Mouse (Mus musculus) adrenal gland (tissue): Measurements from ENCODE around the gene Gad1.

Experiments used
- intact Hi-C: fragments of 180-260 bp; cut with DNase I; formaldehyde crosslinking; loops from one replicate; pipeline ENCODE4 v1.15.1; 2025

Gad1 gene

DNA sequence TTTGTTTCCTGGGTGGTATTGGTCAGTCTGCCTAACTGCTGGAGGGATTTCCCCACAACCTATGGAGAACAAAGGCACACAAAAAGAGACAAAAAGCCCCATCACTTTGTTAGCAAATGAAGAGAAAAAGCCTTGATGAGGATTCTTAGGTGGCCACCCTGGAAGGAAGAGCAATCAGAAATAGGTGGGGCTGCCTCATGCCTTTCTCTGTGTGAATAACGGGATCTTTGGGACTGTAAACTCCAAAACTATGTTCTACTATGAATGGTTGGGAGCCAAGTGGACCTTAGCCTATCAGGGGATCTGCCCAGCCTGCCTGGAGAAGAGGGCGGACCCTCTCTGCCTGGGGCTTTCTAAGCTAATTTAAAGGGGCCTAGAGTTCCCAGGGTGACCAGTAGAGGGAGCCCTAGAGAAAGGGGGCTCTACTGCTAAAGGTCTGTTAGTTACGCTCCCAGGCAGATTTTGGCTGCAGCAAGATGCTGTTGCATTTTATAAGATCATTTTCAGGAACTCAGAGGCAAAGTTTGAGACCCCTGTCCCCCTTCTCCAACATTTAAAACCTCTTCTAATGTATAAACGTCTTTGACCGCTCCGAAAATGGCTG lies 66.5 kb downstream of the Gad1 start:
- intact Hi-C loops = no loop called here

DNA sequence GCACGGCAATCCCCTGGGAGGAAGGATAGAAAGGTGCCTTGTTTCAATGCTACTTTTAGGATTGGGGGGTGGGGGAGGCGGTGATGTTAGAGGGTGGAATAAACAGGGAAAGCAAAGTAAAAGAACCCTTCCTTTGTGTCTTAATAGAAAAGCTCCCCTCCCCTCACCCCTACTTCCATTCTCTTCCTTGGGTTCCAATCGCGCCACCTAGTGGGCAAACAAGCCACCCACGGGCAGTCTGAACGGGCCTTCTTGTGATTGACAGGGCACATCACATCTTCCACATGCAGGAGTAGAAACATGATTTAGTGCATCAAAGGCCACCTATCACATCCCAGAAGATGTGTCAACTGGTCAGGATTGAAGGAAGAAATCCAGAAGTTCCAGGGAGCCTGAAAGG lies 67.4 kb downstream of the Gad1 start:
- intact Hi-C loops = no loop called here

DNA sequence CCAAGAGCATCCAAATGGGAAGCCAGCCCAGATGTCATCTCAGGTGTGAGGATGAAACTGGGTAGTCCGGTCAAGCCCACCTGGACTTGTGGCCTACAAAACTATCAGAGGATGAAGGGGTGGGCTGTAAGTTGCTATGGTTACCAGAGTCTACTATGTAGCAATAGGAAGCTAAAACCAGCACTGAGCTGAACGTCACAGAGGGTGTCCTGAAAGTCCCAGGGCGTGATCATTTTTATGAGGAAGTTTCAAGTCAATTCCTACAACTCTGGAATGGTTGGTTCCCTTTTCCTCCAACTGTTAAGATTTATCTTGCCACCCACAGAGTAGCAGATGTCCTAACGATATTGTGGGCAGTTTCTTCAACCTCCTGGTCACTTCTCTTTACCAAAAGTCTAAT lies 69.4 kb downstream of the Gad1 start:
- intact Hi-C loops = no loop called here

DNA sequence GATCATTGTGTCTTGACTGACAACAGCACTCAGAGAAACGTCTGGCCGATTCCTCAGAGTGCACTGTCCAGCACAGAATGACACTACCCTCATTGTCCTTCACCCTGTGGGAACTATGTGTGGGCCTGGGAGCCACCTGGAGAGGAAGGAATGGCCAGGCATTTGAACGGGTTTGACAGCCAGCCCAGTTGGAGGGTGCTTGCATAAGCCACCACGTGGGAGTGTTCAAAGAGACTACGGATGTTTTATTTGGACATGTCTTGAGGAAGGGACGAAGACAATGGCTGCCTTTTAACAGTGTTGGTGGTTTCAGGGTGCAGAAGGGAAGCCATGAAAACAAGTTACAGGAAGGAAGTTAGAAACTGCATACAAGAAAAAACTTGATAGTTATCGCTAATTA lies 72.9 kb downstream of the Gad1 start:
- intact Hi-C loops = no loop called here

DNA sequence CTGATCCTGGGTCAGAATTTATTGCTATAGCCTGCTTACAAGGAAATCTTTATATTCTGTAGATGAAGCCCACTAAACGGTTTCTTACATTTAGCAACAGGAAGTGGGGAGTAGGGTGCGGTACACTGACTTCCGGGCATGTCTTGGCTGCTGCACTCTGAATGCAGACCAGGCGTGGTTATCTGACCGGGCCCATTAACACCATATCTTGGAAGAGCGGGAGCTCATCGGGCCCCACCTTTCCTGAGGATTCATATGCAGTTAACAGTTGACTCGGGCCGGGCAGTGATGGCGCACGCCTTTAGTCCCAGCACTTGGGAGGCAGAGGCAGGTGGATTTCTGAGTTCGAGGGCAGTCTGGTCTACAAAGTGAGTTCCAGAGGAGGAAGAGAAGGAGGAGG lies 75.5 kb downstream of the Gad1 start:
- intact Hi-C loops = no loop called here

DNA sequence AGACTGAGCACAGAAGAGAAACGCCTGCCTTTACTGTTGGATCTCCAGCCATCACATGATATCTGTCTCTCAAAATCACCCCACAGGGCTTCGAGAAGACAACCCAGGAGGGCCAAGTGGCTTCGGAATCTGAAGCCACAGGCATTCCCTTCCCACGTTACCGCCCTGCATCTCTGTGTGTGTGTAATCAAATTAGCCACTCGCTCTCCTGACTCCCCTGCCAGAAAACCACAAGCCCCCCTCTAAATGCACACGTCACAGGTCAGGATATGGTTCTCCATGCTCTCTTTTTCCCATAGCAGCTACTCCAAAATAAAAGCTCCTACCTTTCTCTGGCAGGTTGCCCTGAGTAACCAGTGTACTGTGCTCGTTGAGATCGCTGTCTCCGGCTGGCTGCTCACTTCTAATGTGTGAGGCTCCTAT lies 76.5 kb downstream of the Gad1 start:
- intact Hi-C loops = no loop called here

DNA sequence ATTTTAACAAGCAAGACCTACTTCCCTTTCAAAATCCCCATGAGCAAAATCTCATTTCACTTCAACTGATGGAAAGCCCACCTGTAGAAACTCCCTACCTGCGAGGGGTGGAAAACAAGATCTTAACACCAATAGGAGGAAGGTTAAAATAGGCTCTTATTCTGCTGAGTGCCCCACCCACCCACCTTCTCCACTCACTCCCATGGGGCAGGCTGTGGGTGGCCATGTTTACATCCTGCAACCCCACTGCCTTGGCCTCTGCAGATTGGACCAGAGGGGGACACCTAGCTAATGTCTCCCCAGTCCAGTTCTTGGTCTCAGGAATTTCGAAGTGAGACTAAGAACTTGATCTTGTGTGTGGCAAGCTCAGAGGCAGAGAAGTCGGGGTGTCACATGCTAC lies 77.0 kb downstream of the Gad1 start:
- intact Hi-C loops = no loop called here

DNA sequence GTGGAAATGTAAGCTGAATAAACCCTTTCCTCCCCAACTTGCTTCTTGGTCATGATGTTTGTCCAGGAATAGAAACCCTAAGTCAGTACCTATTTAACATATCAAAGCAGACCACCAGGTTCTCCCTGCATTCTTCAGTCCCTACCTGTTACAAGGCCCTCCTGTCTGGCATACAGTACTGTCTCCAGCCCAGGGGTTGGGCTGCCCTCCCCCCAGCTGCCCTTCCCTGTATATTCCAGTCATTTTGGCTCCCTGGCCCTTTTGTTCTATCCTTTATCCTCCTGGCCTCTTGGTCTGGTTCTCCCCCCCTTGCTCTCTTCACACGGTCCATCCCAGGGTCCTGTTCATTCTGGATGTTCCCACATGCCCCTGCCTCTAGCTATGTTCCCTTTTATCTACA lies 78.4 kb downstream of the Gad1 start:
- intact Hi-C loops = no loop called here

DNA sequence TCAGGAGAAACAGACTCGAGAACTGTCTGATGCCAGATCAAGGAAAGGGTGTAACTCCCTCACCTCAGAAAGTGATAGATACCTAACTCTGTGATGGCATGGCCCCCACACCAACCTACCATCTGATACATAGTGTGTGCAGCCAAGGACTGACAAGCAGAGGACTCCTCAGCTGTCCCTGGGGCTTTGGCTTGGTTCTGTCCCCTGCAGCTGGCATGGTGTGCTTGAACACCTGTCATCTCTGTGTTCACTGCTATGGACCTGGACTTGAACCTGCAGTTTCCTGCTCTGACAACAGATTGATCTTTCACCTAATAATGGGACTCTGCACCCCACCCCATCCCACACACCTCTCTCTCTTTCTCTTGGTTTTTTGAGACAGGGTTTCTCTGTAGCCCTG lies 79.5 kb downstream of the Gad1 start:
- intact Hi-C loops = no loop called here

DNA sequence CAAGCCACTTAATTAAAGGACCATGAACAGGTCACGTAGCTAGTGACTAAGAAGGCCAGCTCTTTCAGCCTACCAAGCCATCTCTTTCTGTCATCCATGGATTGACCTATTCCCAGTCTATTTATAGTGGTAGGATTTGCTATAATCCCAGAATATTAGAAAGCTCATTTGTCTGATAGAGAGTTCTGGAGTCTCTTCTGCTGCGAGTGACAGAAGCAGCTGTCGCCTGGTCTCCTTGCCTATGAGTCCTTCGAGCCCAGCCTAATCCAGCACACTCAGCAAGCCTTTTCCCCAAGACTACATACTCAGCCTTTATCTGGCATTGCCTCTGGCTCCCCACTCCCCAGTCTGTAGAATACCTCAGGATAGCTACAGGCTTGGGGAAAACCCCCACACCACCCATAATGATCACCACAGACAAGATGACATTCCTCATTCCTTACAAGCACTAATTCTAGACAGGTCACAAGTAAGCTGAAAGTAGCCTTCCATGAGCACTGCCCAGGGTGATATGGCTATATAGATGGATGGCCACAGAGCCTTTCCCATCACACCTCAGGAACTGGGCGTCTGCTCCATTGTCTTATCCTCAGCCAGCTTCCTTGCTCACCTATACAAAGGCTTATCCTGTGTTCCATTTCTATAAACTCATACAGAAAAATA lies 81.3 kb downstream of the Gad1 start:
- intact Hi-C loops = no loop called here

DNA sequence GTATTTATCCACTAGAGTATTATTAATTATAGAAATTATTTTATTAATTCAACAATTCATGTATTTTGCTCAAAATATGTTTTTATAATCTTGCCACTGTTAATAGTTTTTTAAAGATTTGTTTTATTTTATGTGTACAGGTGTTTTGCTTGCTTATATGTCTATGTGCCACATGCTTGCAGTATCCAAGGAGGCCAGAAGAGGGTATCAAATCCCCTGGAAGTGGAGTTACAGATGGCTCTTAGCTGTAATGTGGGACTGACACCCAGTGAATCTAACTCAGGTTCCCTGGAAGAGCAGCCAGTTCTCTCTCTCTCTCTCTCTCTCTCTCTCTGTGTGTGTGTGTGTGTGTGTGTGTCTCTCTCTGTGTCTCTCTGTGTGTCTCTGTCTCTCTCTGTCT lies 88.1 kb downstream of the Gad1 start:
- intact Hi-C loops = no loop called here

DNA sequence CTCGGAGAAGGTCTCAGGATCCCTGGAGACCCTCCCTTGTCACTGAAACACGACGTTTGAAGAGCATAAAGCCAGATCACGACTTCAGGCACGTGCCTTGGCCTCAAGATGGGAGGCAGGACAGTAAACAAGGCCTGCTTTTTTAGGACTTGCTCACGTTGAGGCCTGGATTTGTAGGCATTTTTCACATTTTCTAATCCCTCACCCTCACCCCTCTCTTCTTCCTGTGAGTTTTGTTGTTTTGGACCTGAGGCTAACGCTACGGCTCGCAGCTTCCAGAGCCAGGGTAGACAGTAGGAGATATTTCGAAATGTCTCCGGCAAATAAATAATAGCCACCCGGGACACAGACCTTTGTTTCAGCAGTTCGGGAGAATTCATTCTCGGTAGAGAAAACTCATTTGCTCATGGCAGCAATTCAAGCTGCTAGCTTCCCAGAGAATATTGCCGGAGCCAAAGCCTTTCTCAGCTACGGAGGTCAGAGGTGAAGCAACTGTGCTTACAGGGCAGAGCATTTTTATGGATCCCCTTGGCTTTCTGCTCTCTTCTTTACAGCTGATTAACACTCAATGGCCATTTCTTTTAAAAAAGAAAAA lies 90.2 kb downstream of the Gad1 start:
- intact Hi-C loops = no loop called here

DNA sequence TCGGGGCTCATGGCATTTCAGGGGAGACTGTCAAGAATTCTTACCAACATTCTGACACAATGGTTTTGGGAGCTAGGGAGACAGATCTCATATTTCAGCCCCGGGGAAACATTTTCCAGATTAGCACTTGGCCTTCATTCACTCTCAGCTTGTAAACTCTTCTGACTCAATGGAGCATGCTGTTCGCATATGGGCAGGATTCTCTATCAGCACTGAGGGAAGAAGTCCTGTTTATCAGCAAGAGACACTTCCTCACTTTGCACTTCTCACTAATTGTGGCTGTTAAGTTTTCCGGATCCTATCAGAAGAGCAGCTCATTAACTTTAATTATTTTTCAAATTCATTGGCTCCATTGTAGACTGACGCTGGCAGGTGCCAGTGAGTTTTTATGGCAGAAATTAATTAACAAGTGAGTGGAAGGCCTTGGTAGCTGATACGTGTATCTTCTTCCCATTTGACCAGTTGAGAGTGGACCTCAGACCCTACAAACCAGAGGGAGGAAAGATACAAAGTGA lies 92.5 kb downstream of the Gad1 start:
- intact Hi-C loops = no loop called here

DNA sequence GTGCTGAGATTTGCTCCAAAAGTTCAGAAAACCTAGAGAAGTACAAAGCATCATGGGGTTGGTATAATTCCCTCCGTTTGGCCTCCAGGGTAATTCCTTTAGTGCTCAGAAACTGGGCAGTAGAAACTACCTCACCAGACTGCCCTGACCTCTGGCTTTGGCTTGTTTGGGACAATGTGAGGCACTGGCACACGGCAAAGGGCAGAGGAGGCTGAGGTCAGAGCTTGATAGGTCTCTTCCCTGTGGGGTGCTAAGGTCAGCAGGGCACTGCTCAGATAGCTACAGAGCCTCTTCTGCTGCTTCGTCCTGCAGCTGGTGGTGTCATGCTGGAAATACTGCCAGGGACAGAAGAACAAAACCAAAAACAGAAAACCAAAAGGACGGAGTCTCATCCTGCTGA lies 94.8 kb downstream of the Gad1 start:
- intact Hi-C loops = no loop called here

DNA sequence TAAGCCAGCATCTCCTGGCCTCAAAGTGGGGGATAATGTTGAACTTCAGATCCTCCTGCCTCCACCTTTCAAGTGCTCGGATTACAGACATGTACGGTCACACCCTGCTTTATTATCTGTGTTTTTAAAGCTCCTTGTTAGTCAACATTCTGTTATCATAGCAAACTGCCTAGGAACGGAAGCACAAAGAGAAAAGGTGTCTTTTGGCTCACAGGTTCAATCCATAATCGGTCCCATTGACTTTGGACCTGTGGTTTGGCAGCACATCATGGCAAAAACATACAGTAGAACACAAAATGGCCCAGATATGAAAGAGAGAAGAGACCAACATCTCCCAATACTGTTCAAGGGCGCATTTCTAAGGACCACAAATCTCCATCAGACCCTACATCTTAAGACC lies 95.4 kb downstream of the Gad1 start:
- intact Hi-C loops = no loop called here

DNA sequence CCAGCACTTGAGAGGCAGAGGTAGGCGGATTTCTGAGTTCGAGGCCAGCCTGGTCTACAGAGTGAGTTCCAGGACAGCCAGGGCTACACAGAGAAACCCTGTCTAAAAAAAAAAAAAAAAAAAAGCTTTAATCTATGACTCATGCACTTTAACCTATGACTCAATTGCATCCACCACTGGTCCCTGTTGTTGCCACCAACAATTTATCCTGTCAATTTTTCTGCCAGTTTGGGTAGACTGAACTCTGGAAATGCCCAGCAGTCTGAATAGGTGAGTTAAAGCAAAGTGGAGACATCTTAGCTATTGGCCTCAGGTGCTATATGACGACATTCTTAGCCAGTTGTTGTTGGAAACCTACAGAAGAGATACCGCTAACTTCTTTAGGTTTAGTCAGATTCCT lies 96.6 kb downstream of the Gad1 start:
- intact Hi-C loops = no loop called here
